Mouse (Mus musculus): ENCODE measurements around the gene Olfr742.

- no peak for TF ChIP-seq GATA1 (IDR thresholded peaks at IDR 0.05; ENCODE audit: borderline replicate concordance, low read length)
- TF ChIP-seq FLI1 (IDR thresholded peaks at IDR 0.05; ENCODE audit: low read length) = no peak
Observed at GRCm38 (mm10) chr14:50552734-50553133, 49.3 kb downstream of the Olfr742 start.
